Mouse (Mus musculus): ENCODE measurements around the gene Doxl2. TPM values are rescaled to one million over a fixed set of nuclear protein-coding genes. Genes with fewer than 3 reads are reported as not detected.

The Doxl2 gene
- total RNA-seq, 2 experiments from 2014 or later = not detected

GRCm38 (mm10) chr6:49009665-49010064 lies 34.9 kb downstream of the Doxl2 start:
- no peak for DNase-seq

- DNase-seq = no peak
Observed at GRCm38 (mm10) chr6:49011191-49011590, 36.4 kb downstream of the Doxl2 start.

GRCm38 (mm10) chr6:49013023-49013422 lies 38.3 kb downstream of the Doxl2 start:
- no peak for DNase-seq

GRCm38 (mm10) chr6:49013458-49013857 lies 38.7 kb downstream of the Doxl2 start:
- no peak for DNase-seq

- DNase-seq = no peak
Observed at GRCm38 (mm10) chr6:49017150-49017549, 42.4 kb downstream of the Doxl2 start.

- no peak for DNase-seq
Observed at GRCm38 (mm10) chr6:49019341-49019740, 44.6 kb downstream of the Doxl2 start.

- DNase-seq = no peak
Observed at GRCm38 (mm10) chr6:49021141-49022012, 46.6 kb downstream of the Doxl2 start.

GRCm38 (mm10) chr6:49022384-49022783 lies 47.6 kb downstream of the Doxl2 start:
- DNase-seq = no peak

GRCm38 (mm10) chr6:49023315-49023714 lies 48.6 kb downstream of the Doxl2 start:
- no peak for DNase-seq

GRCm38 (mm10) chr6:49025290-49025689 lies 50.5 kb downstream of the Doxl2 start:
- DNase-seq = no peak

- DNase-seq = no peak
Observed at GRCm38 (mm10) chr6:49026496-49026895, 51.7 kb downstream of the Doxl2 start.

GRCm38 (mm10) chr6:49028019-49028418 lies 53.3 kb downstream of the Doxl2 start:
- no peak for DNase-seq

Other genes starting within 250 kb of the Doxl2 start
- gene Gimap1, start 235.9 kb upstream of the Doxl2 start, total RNA-seq (2021) = 1 to 10 TPM; 2.5 to 5.0 TPM
- gene Gimap5, start 228.8 kb upstream of the Doxl2 start, total RNA-seq (2021) = 1 to 10 TPM; 1.6 to 3.3 TPM
- gene Gimap3, start 204.1 kb upstream of the Doxl2 start, total RNA-seq (2021) = under 1 TPM in 1 of 2 experiments, not detected in 1; 0.32 TPM
- gene Tmem176a, start 134.0 kb upstream of the Doxl2 start, total RNA-seq (2021) = 1 to 10 TPM; 4.3 to 4.9 TPM
- gene Tmem176b, start 133.5 kb upstream of the Doxl2 start, total RNA-seq (2021) = 10 to 100 TPM; 11.4 to 15.2 TPM
- gene Aoc1, start 102.1 kb upstream of the Doxl2 start, total RNA-seq (2021) = not detected
- gene 1600015I10Rik, start 45.1 kb upstream of the Doxl2 start, total RNA-seq (2021) = not detected
- gene Svs1, start 11.9 kb downstream of the Doxl2 start, total RNA-seq (2021) = not detected
- gene Gpnmb, start 61.6 kb downstream of the Doxl2 start, total RNA-seq (2021) = under 1 TPM; 0.87 to 0.96 TPM
- gene Malsu1, start 98.8 kb downstream of the Doxl2 start, total RNA-seq (2021) = 10 to 100 TPM; 41.5 to 44.0 TPM
- under 1 TPM; 0.15 to 0.29 TPM for gene Igf2bp3, start 240.0 kb downstream of the Doxl2 start, total RNA-seq (2021)